Mouse (Mus musculus): ENCODE data around the gene Ska3.

DNA sequence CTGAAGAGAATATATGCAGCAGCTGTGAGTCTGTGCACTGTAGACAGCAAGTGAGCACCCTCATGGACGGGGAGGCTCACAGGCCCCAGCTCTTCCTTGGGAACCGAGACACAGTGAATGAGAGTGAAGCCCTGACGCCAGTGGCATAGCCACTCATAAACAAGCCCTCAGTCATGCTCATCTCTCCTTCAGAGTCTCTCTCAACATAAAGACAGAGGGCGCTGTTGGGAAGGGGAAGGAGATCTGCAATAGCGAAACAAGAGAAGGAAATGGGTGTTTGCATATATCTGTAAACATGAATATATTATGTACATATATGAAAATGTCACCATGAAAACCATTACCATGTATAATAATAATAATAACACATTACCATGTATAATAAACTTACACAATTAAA lies 17.4 kb downstream of the Ska3 start:
- peak; percentile 14 for TF ChIP-seq CTCF (IDR thresholded peaks at IDR 0.05; ENCODE audit: low read depth, low read length)
- TF ChIP-seq POLR2A (IDR thresholded peaks at IDR 0.05; ENCODE audit: insufficient read depth, low read length) = no peak

All from ES-Bruce4 (cell line).